Mouse (Mus musculus) CH12.LX (cell line): ENCODE results near the gene Spink4. TPM values are rescaled to one million over a fixed set of nuclear protein-coding genes. Genes with fewer than 3 reads are reported as not detected.

Experiments
- DNase-seq: peaks from one replicate; pipeline ENCODE4 v3.0.0-alpha.2; 2013; ENCODE audit errors: extremely low read depth
- H3K27ac ChIP-seq: 2 replicates; pipeline ENCODE4 v1.5.1; 2012; ENCODE audit warnings: low read depth, mild to moderate bottlenecking, control low read depth, moderate library complexity; ENCODE audit not compliant: insufficient read depth
- H3K27me3 ChIP-seq: replicated peaks from 2 replicates; pipeline ENCODE3; 2012; ENCODE audit warnings: inconsistent platforms
- H3K36me3 ChIP-seq, 2 experiments: replicated peaks in 1 of 2; 2 replicates each; pipeline versions ENCODE3 to v1.6.1; 2012; ENCODE audit warnings: inconsistent platforms in 1 of 2, low read length in 1 of 2, mild to moderate bottlenecking in 1 of 2, mixed read lengths in 1 of 2, moderate library complexity in 1 of 2; ENCODE audit not compliant: control insufficient read depth in 1 of 2, insufficient read depth in 1 of 2
- H3K4me1 ChIP-seq, 2 experiments: 2 replicates each; pipeline ENCODE4 v1.6.1; 2012; ENCODE audit warnings: inconsistent platforms in 1 of 2, moderate library complexity in 1 of 2; ENCODE audit not compliant: insufficient read depth in 2 of 2, control insufficient read depth in 1 of 2
- H3K4me2 ChIP-seq: 2 replicates; pipeline ENCODE4 v1.6.1; 2012; ENCODE audit warnings: low read depth, mild to moderate bottlenecking, control low read depth; ENCODE audit not compliant: poor library complexity, insufficient read depth, severe bottlenecking
- H3K4me3 ChIP-seq, 3 experiments: fragments of 150-350 bp in 1 of 3; sonication (generic) in 1 of 3; replicated peaks in 1 of 3; 2 replicates each; pipeline versions ENCODE3 to v1.5.1; 2011 to 2012; ENCODE audit warnings: low read depth in 2 of 3, low read length in 2 of 3, mild to moderate bottlenecking in 2 of 3, moderate library complexity in 2 of 3, control low read depth in 1 of 3, improper control_type of control experiment in 1 of 3, inconsistent platforms in 1 of 3, mixed read lengths in 1 of 3; ENCODE audit not compliant: poor library complexity in 1 of 3
- H3K79me2 ChIP-seq: replicated peaks from 2 replicates; pipeline ENCODE4 v1.6.1; 2012; ENCODE audit warnings: mild to moderate bottlenecking, moderate library complexity; ENCODE audit not compliant: control insufficient read depth, poor library complexity, insufficient read depth, severe bottlenecking; ENCODE audit errors: extremely low read depth
- H3K9ac ChIP-seq: 2 replicates; pipeline ENCODE4 v1.6.1; 2012; ENCODE audit warnings: low read depth, mild to moderate bottlenecking, control low read depth, moderate library complexity; ENCODE audit not compliant: insufficient read depth
- H3K9me3 ChIP-seq: replicated peaks from 2 replicates; pipeline ENCODE3; 2012; ENCODE audit warnings: low read length, inconsistent platforms, mixed read lengths
- CHD1 ChIP-seq: IDR thresholded peaks from 2 replicates; pipeline ENCODE4 v1.6.1; 2012; ENCODE audit warnings: low read depth, low read length, improper control_type of control experiment, inconsistent platforms
- ELF1 ChIP-seq: IDR thresholded peaks from 2 replicates; pipeline ENCODE4 v1.6.1; 2014; ENCODE audit warnings: low read depth, mild to moderate bottlenecking, inconsistent platforms, low read length, improper control_type of control experiment
- JUND ChIP-seq: conservative IDR thresholded peaks from 2 replicates; pipeline ENCODE4 v1.6.1; 2011; ENCODE audit warnings: low read depth, low read length, improper control_type of control experiment
- KAT2A ChIP-seq: IDR thresholded peaks from 2 replicates; pipeline ENCODE4 v1.6.1; 2012; ENCODE audit warnings: low read length, improper control_type of control experiment, inconsistent platforms; ENCODE audit not compliant: insufficient replicate concordance
- MAX ChIP-seq: IDR thresholded peaks from 2 replicates; pipeline ENCODE4 v1.6.1; 2011; ENCODE audit warnings: low read length, improper control_type of control experiment
- MAZ ChIP-seq: IDR thresholded peaks from 2 replicates; pipeline ENCODE4 v1.6.1; 2012; ENCODE audit warnings: low read depth, mild to moderate bottlenecking, inconsistent platforms, low read length, improper control_type of control experiment, moderate library complexity
- MEF2A ChIP-seq: IDR thresholded peaks from 2 replicates; pipeline ENCODE4 v1.6.1; 2014; ENCODE audit warnings: low read depth, mild to moderate bottlenecking, inconsistent platforms, low read length, improper control_type of control experiment, borderline replicate concordance
- MYC ChIP-seq: IDR thresholded peaks from 2 replicates; pipeline ENCODE4 v1.6.1; 2011; ENCODE audit warnings: low read depth, mild to moderate bottlenecking, improper control_type of control experiment, low read length
- NELFE ChIP-seq: IDR thresholded peaks from 2 replicates; pipeline ENCODE4 v1.6.1; 2011; ENCODE audit warnings: low read depth, low read length, improper control_type of control experiment
- NRF1 ChIP-seq: IDR thresholded peaks from 2 replicates; pipeline ENCODE4 v1.6.1; 2014; ENCODE audit warnings: low read depth, mild to moderate bottlenecking, inconsistent platforms, low read length, improper control_type of control experiment, moderate library complexity
- POLR2AphosphoS2 ChIP-seq: IDR thresholded peaks from 2 replicates; pipeline ENCODE4 v1.6.1; 2011; ENCODE audit warnings: low read depth, low read length, improper control_type of control experiment
- RAD21 ChIP-seq: IDR thresholded peaks from 2 replicates; pipeline ENCODE4 v1.6.1; 2011; ENCODE audit warnings: low read depth, mild to moderate bottlenecking, low read length, improper control_type of control experiment, moderate library complexity
- SMC3 ChIP-seq: IDR thresholded peaks from 2 replicates; pipeline ENCODE4 v1.6.1; 2011; ENCODE audit warnings: low read depth, low read length, improper control_type of control experiment
- TCF12 ChIP-seq: IDR thresholded peaks from 2 replicates; pipeline ENCODE4 v1.6.1; 2014; ENCODE audit warnings: low read depth, mild to moderate bottlenecking, inconsistent platforms, low read length, improper control_type of control experiment
- USF1 ChIP-seq: IDR thresholded peaks from 2 replicates; pipeline ENCODE4 v1.6.1; 2014; ENCODE audit warnings: low read depth, mild to moderate bottlenecking, inconsistent platforms, low read length, improper control_type of control experiment
- ZC3H11A ChIP-seq: IDR thresholded peaks from 2 replicates; pipeline ENCODE4 v1.6.1; 2012; ENCODE audit warnings: low read depth, mild to moderate bottlenecking, inconsistent platforms, low read length, improper control_type of control experiment
- ZMIZ1 ChIP-seq: IDR thresholded peaks from 2 replicates; pipeline ENCODE4 v1.6.1; 2012; ENCODE audit warnings: low read depth, mild to moderate bottlenecking, inconsistent platforms, low read length, improper control_type of control experiment
- dilution Hi-C: fragments of 300-500 bp; cut with MboI; formaldehyde crosslinking; loops from 2 replicates; pipeline ENCODE4 v1.14.3; 2020; ENCODE audit warnings: low sequenced_read_pairs; ENCODE audit not compliant: extremely low pct_unique_long_range_greater_than_20kb, extremely low pct_ligation_motif_present
- in situ Hi-C: fragments of 300-500 bp; cut with MboI; formaldehyde crosslinking; loops from 3 replicates; pipeline ENCODE4 v1.14.3; 2019; ENCODE audit warnings: low sequenced_read_pairs, low pct_ligation_motif_present, low pct_unique_long_range_greater_than_20kb, mixed read lengths
- polyA plus RNA-seq: library from polyadenylated mRNA; unstranded; fragments of >175 nt; gene quantifications from 2 replicates; pipeline ENCODE4 v1.2.1, GENCODE M21; 2012; ENCODE audit warnings: low read depth; ENCODE audit not compliant: insufficient read length
- total RNA-seq, 2 experiments: library from RNA; depleted of rRNA; stranded (reverse); fragments of 300-350 nt in 1 of 2; fragments of >200 nt in 1 of 2; gene quantifications; 2 replicates each; pipeline ENCODE4 v1.2.3; 2012 to 2014

Gene Spink4
- total and polyA plus RNA-seq, 3 experiments = not detected

DNA sequence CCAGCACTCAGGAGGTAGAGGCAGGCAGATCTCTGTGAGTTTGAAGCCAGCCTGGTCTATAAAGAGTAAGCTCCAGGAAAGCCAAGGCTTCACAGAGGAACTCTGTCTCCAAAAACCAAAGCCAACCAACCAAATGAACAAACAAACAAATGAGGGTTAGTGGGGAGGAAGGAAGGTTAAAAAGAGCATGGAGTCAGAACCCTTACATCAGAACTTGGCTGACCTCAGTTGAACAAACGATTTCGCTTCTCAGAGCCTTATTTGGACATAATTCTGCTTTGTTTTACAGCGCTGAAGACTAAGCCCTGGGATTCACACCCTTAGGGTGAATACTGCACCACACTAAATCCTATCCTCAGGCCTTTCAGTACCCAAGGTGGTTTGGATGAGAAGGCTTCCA lies 47.7 kb upstream of the Spink4 start:
- DNase-seq = no peak
- dilution Hi-C loops = no loop called here
- H3K4me2 ChIP-seq = no peak overlapping the region
- TF ChIP-seq MAZ = no peak
- TF ChIP-seq NELFE = no peak
- no peak for TF ChIP-seq USF1
- no peak for TF ChIP-seq ELF1
- no peak for TF ChIP-seq MAX
- TF ChIP-seq MEF2A = no peak
- TF ChIP-seq, all 38 proteins: peak for 0
- in situ Hi-C loops = no loop called here
- no peak overlapping the region for H3K27ac ChIP-seq
- no peaks in the 10 kb centered on the region for H3K9me3 ChIP-seq
- H3K27me3 ChIP-seq = no peaks in the 10 kb centered on the region
- H3K4me3 ChIP-seq = no peak overlapping the region
- no peaks in the 10 kb centered on the region for H3K36me3 ChIP-seq
- H3K9ac ChIP-seq = no peak overlapping the region
- peaks cover 10 to 78% of the 10 kb centered on the region in 2 experiments for H3K4me1 ChIP-seq
- H3K79me2 ChIP-seq = no peaks in the 10 kb centered on the region

DNA sequence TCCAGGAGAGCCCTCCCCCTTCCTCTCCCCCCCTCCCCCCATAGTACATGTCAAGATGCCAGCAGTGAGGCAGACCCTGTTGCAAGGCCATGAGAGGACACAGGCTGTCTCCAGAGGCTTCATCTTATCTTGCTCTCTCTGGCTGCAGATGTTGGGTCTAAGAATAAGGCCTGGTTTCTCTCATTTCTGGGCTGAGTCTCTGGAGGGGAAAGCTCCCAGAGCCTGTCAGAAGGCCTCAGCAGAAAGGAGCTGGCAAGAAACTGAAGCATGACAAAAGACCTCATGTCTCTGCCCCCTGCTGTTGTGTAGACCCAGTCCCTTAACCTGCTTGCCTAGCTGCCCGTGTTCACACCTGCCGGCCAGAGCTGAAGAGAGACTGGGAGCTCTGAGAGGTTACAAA lies 46.5 kb upstream of the Spink4 start:
- Histone ChIP-seq H3K27ac (no peak overlapping the region), H3K9me3 (no peaks in the 10 kb centered on the region), H3K4me2 (no peak overlapping the region), H3K36me3 (no peaks in the 10 kb centered on the region), H3K79me2 (no peaks in the 10 kb centered on the region), H3K27me3 (no peaks in the 10 kb centered on the region), H3K4me3 (no peak overlapping the region), H3K9ac (no peak overlapping the region), H3K4me1 (peaks cover 10 to 80% of the 10 kb centered on the region in 2 experiments)
- no peak for TF ChIP-seq SMC3
- no peak for TF ChIP-seq ELF1
- TF ChIP-seq TCF12 = no peak
- TF ChIP-seq MYC = no peak
- no peak for TF ChIP-seq ZMIZ1
- no peak for TF ChIP-seq CHD1
- TF ChIP-seq NELFE = no peak
- no peak for TF ChIP-seq ZC3H11A
- dilution Hi-C loops (no loop called here), in situ Hi-C loops (no loop called here)
- DNase-seq = no peak

DNA sequence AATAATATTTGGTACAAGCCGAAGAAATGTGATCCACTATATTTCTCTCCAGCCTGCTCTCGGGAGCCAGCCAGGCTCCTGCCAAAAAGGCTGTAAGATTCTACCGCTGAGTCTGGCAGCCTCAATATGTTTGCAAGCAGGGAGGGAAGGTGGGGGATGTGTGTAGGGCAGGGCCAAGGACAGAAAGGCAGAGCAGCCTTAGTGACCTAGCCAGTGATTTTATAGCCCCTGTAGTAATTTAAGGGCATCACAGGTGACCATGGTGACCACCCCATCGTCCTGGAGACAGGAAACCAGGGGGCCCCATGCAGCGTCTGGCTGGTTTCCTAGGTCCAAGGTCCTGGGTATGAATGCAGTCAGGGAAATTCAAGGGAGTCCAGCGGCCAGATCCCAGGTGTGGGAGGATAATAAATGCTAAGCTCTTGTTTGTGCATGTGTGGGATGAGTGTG lies 45.7 kb upstream of the Spink4 start:
- H3K9me3 ChIP-seq = no peaks in the 10 kb centered on the region
- TF ChIP-seq NELFE (no peak), MAX (no peak), POLR2AphosphoS2 (no peak), JUND (no peak), RAD21 (no peak), MYC (no peak), KAT2A (no peak), NRF1 (no peak)
- no peaks in the 10 kb centered on the region for H3K27me3 ChIP-seq
- in situ Hi-C loops (no loop called here), dilution Hi-C loops (no loop called here)
- no peak overlapping the region for H3K4me3 ChIP-seq
- no peak for DNase-seq
- no peak overlapping the region for H3K9ac ChIP-seq
- H3K27ac ChIP-seq = no peak overlapping the region
- H3K4me1 ChIP-seq = peaks cover 10 to 73% of the 10 kb centered on the region in 2 experiments
- no peaks in the 10 kb centered on the region for H3K79me2 ChIP-seq
- H3K4me2 ChIP-seq = no peak overlapping the region
- no peaks in the 10 kb centered on the region for H3K36me3 ChIP-seq
